Mouse (Mus musculus): ENCODE results near the gene Tfap4.

GRCm38 (mm10) chr16:4578630-4579029 lies 19.0 kb upstream of the Tfap4 start:
- no peak for TF ChIP-seq CTCF (IDR thresholded peaks at IDR 0.05; ENCODE audit: low read depth)
- no peak for TF ChIP-seq EP300 (IDR thresholded peaks at IDR 0.05; ENCODE audit: low read depth)
